ENCODE assay signal across 14 mouse cellular contexts in genomic region chr11:74568463-74568862, GRCm38 (mm10). TPM values are rescaled to one million over a fixed set of nuclear protein-coding genes. Genes with fewer than 3 reads are reported as not detected.
DNase-seq lines count a peak whose midpoint lies in the region; ATAC-seq lines count a peak whose summit lies in the region.
"Had no signal": no experiment of that assay in that cellular context is flagged by ENCODE, and none has a peak within 500 bp of the region (broad histone marks: within the 10 kb centered on the region; RNA-seq: fewer than 3 reads in every experiment).

No protein-coding gene starts in this region.

- peak overlapping the region; percentile 44 for H3K4me3 ChIP-seq in megakaryocyte, embryonic 14.5 days (replicated peaks)
- H3K4me3 ChIP-seq in hindbrain, embryonic 14.5 days (replicated peaks; ENCODE audit: low read length), result no peak overlapping the region
- H3K4me3 ChIP-seq: erythroblast, embryonic 14.5 days; heart, embryonic 15.5 days; neural tube, embryonic 13.5 days had no signal

- H3K4me1 ChIP-seq in megakaryocyte, embryonic 14.5 days, result peaks cover 57% of the 10 kb centered on the region
- H3K4me1 ChIP-seq in hindbrain, embryonic 14.5 days (replicated peaks; ENCODE audit: control insufficient read depth, insufficient read depth, low read length), result 0 out of 2 replicates have a peak, but pooled peaks cover 2% of the 10 kb centered on the region
- H3K4me1 ChIP-seq: heart, embryonic 15.5 days had no signal

- no peak overlapping the region for H3K9ac ChIP-seq in hindbrain, embryonic 14.5 days
- H3K9ac ChIP-seq: heart, embryonic 15.5 days; neural tube, embryonic 13.5 days had no signal

- H3K27me3 ChIP-seq in megakaryocyte, embryonic 14.5 days (replicated peaks), result peaks cover 10% of the 10 kb centered on the region
- H3K27me3 ChIP-seq in hindbrain, embryonic 14.5 days (ENCODE audit: control insufficient read depth, insufficient read depth, low read length), result no peaks in the 10 kb centered on the region
- H3K27me3 ChIP-seq: heart, embryonic 15.5 days; neural tube, embryonic 13.5 days had no signal

- no peaks in the 10 kb centered on the region for H3K9me3 ChIP-seq in megakaryocyte, embryonic 14.5 days
- no peaks in the 10 kb centered on the region for H3K9me3 ChIP-seq in hindbrain, embryonic 14.5 days (ENCODE audit: control insufficient read depth, low read length)
- H3K9me3 ChIP-seq: heart, embryonic 15.5 days; neural tube, embryonic 13.5 days had no signal

- DNase-seq in cerebellum, adult 9-11 months, result peak; percentile 82
- DNase-seq in layer of hippocampus, postnatal 36 days, result peak; percentile 31 to 35
- DNase-seq in hindbrain, embryonic 14.5 days (ENCODE audit: low spot score), result no peak
- no peak for DNase-seq in embryo, embryonic 10.5 days (ENCODE audit: low spot score)
- no peak for DNase-seq in thymus, adult 18-20 months
- DNase-seq: gastrocnemius, postnatal 36 days; kidney, postnatal 14 days; lung, postnatal 4 days had no signal

- no peak overlapping the region for H3K4me2 ChIP-seq in hindbrain, embryonic 14.5 days (replicated peaks)
- H3K4me2 ChIP-seq: heart, embryonic 15.5 days; neural tube, embryonic 13.5 days had no signal

- peaks cover 2% of the 10 kb centered on the region for H3K36me3 ChIP-seq in megakaryocyte, embryonic 14.5 days (replicated peaks; ENCODE audit: low read length)
- H3K36me3 ChIP-seq in hindbrain, embryonic 14.5 days (replicated peaks; ENCODE audit: control insufficient read depth, insufficient read depth), result no peaks in the 10 kb centered on the region
- H3K36me3 ChIP-seq: heart, embryonic 15.5 days; neural tube, embryonic 13.5 days had no signal

- 86% methylated on average over 5 of the region's 5 CpGs for WGBS in hindbrain, embryonic 14.5 days

- ATAC-seq in megakaryocyte, adult 5-6 weeks (ENCODE audit: poor library complexity, severe bottlenecking), result no peak
- ATAC-seq in hindbrain, embryonic 14.5 days (ENCODE audit: low FRiP score), result no peak
- ATAC-seq: intestine, embryonic 16.5 days had no signal

- H3K27ac ChIP-seq in hindbrain, embryonic 14.5 days, result no peak overlapping the region
- H3K27ac ChIP-seq: heart, embryonic 15.5 days; neural tube, embryonic 13.5 days had no signal

RNA-seq across cellular contexts. Expression of gene Rap1gap2, which starts 42.3 kb away (rescaled TPM):
- polyA plus RNA-seq in megakaryocyte, embryonic 14.5 days (2012; ENCODE audit: insufficient read depth, low replicate concordance), result 0.42 and 0.81 TPM in 2 replicates
- 22.2 and 22.3 TPM in 2 replicates for total RNA-seq in megakaryocyte, adult 5-6 weeks (2015)
- 33.9 and 34.3 TPM in 2 replicates for total RNA-seq in megakaryocyte, adult 5-6 weeks (2017)
- 100 to 1,000 TPM; 135 to 137 TPM for total RNA-seq in layer of hippocampus, postnatal 36 days (2021)
- polyA plus RNA-seq in hindbrain, embryonic 14.5 days (2014; fragmentation: Nextera tagmentation; extraction: Ambion mirVana), result 11.2 and 12.0 TPM in 2 replicates

RNA-seq across cellular contexts. Expression of gene Ccdc92b, which starts 50.9 kb away (rescaled TPM):
- polyA plus RNA-seq in megakaryocyte, embryonic 14.5 days (2012; ENCODE audit: insufficient read depth, low replicate concordance), result 0.06 and 0.41 TPM in 2 replicates
- 0.05 and 0.27 TPM in 2 replicates for total RNA-seq in megakaryocyte, adult 5-6 weeks (2015)
- not detected in 2 replicates for total RNA-seq in megakaryocyte, adult 5-6 weeks (2017)
- 10 to 100 TPM; 21.9 to 22.1 TPM for total RNA-seq in layer of hippocampus, postnatal 36 days (2021)
- polyA plus RNA-seq in hindbrain, embryonic 14.5 days (2014; fragmentation: Nextera tagmentation; extraction: Ambion mirVana), result 3.5 and 5.0 TPM in 2 replicates

Comparison
In these comparisons a context has a peak if more than half of its experiments do, and no peak if none do; other contexts are left out.
1. DNase-seq: peak in cerebellum, adult 9-11 months (single experiment) and layer of hippocampus, postnatal 36 days (2 of 2); none in hindbrain, embryonic 14.5 days (single experiment), embryo, embryonic 10.5 days (single experiment) and thymus, adult 18-20 months (0 of 2).
2. RNA of gene Ccdc92b, which starts 50.9 kb away (total RNA-seq): 21.9 to 22.1 TPM in layer of hippocampus, postnatal 36 days; 0.05 to 0.27 TPM in megakaryocyte, adult 5-6 weeks; every median in the first group is over 10 times any median in the second.